Mouse (Mus musculus) forebrain, embryonic 14.5 days (tissue): ENCODE measurements at regions not wholly inside any gene's neighbourhood (a gene's known extent, or its start where the extent isn't known, plus 50 kb on each side); places are given as distances from the start of the nearest gene placed in this dataset.
"Not testable (repeated sequence)": the region's sequence is repeated elsewhere in the genome, so short reads cannot be mapped to it uniquely, and the experiment has no call there.

Experiments used
- ATAC-seq: fragments of 200-750 bp; cut with Nextera tagmentation; 2 replicates; pipeline ENCODE4 v1.8.0; 2017; ENCODE audit warnings: mild to moderate bottlenecking, moderate library complexity
- DNase-seq: peaks from one replicate; pipeline ENCODE4 v3.0.0-alpha.2; 2015; ENCODE audit warnings: low spot score
- H3K27ac ChIP-seq: fragments of 300-500 bp; sonication (generic); 2 replicates; pipeline ENCODE4 v1.5.1; 2014; ENCODE audit warnings: low read depth, mild to moderate bottlenecking, control low read depth, low read length, moderate library complexity
- H3K27me3 ChIP-seq: fragments of 300-500 bp; sonication (generic); replicated peaks from 2 replicates; pipeline ENCODE4 v1.6.1; 2014; ENCODE audit warnings: low read length, control low read depth, mixed read lengths; ENCODE audit not compliant: control insufficient read depth, insufficient read depth
- H3K36me3 ChIP-seq: fragments of 300-500 bp; sonication (generic); 2 replicates; pipeline ENCODE4 v1.6.1; 2014; ENCODE audit warnings: low read length, control low read depth; ENCODE audit not compliant: control insufficient read depth, insufficient read depth
- H3K4me1 ChIP-seq: fragments of 300-500 bp; sonication (generic); 2 replicates; pipeline ENCODE4 v1.6.1; 2014; ENCODE audit warnings: antibody characterized with exemption, low read length, control low read depth; ENCODE audit not compliant: control insufficient read depth, insufficient read depth
- H3K4me2 ChIP-seq: fragments of 300-500 bp; sonication (generic); 2 replicates; pipeline ENCODE4 v1.6.1; 2014; ENCODE audit warnings: mild to moderate bottlenecking, control low read depth, low read length
- H3K4me3 ChIP-seq: fragments of 300-500 bp; sonication (generic); 2 replicates; pipeline ENCODE4 v1.5.1; 2014; ENCODE audit warnings: low read depth, low read length, control low read depth
- H3K9ac ChIP-seq: fragments of 300-500 bp; sonication (generic); 2 replicates; pipeline ENCODE4 v1.6.1; 2014; ENCODE audit warnings: mild to moderate bottlenecking, low read length, control low read depth, moderate library complexity
- H3K9me3 ChIP-seq: fragments of 300-500 bp; sonication (generic); replicated peaks from 2 replicates; pipeline ENCODE4 v1.6.1; 2016; ENCODE audit warnings: low read length, control low read depth, mixed read lengths; ENCODE audit not compliant: control insufficient read depth
- WGBS: fragments of 180-500 bp; shearing (Covaris S2); extraction: QIAGEN DNeasy Blood & Tissue Kit; methylation state at CpG from one replicate; pipeline ENCODE4 v1.1.7; 2014; 5-methylcytosine and 5-hydroxymethylcytosine counted together

DNA sequence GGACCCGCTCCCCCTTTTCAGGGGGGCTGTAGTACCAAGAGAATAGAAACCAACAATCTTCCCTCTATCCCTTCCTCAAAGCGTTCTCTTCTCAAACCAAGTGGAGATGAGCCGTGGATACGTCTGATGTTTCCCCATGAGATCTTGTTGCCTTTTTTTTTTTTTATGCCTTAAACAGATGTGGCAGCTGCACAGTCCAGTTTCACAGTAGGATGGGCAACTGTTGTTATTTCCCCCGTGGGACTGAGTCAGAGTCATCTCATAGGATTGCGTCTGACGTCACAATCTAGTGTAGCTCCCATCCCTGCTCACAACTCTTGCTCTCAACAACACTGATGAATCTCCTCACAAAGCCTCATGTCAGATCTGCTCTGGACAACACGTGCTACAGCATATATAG, 148.7 kb upstream of the Trpc7 start:
- ATAC-seq (no peak), DNase-seq (no peak)
- Histone ChIP-seq H3K27me3 (no peaks in the 10 kb centered on the region), H3K4me3 (no peak overlapping the region), H3K9ac (no peak overlapping the region), H3K27ac (no peak overlapping the region), H3K9me3 (no peaks in the 10 kb centered on the region), H3K4me1 (no peaks in the 10 kb centered on the region), H3K4me2 (no peak overlapping the region), H3K36me3 (no peaks in the 10 kb centered on the region)
- WGBS, result 89% methylated on average over 8 of the region's 8 CpGs

DNA sequence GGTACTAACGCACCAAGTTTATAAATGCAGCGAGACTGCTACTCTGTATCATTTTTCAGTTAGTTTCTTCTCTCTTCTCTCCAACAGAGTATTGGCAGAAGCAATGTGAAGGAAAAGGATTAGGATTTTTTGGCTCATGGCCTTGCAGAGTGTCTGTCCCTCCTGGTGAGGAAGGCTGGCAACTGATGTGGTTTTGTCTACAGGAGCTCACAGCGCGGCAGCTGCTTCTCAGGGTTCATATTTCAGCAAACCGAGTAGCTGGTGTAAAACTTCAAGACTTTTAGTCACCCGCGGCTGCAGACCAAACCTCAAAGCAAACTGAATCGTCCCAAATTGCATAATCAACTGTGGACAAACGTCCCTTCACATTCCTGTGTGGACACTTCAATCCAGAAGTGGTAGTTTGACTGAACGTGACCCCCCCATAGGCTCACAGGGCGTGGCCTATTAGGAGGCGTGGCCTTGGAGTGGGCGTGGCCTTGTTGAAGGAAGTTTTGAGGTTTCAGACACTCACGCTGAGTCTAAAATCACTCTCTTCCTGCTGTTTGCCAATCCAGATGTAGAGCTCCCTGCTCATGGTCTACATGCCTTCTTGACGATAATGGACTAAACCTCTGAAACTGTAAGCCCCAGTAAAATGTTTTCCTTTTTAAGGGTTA, 147.7 kb upstream of the Trpc7 start:
- no peaks in the 10 kb centered on the region for H3K27me3 ChIP-seq
- H3K27ac ChIP-seq, result no peak overlapping the region
- no peak for ATAC-seq
- no peaks in the 10 kb centered on the region for H3K36me3 ChIP-seq
- no peak overlapping the region for H3K4me3 ChIP-seq
- WGBS, result 83% methylated on average over 15 of the region's 15 CpGs
- peak; percentile 15 for DNase-seq
- H3K9me3 ChIP-seq, result no peaks in the 10 kb centered on the region
- no peak overlapping the region for H3K9ac ChIP-seq
- H3K4me2 ChIP-seq, result no peak overlapping the region
- H3K4me1 ChIP-seq, result no peaks in the 10 kb centered on the region

DNA sequence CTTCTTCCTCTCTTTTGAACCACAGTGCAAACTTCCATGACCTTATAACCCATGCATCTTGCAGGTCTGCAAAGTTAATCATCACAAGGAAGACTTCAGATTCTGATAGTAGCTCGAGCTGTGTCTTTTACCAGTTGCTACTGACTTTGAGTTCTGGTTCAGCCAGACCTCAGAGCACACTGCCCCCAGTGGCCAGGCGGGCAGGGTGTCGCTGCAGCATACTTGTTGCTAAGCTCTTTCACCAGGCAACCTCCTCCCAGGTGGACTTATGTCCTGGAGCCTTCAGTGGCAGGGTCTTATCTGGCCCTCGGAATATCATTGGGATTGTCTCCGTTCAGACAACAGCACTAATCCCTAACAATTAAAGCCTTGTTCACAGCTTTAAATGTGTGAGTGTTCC, 146.7 kb upstream of the Trpc7 start:
- no peaks in the 10 kb centered on the region for H3K27me3 ChIP-seq
- H3K4me2 ChIP-seq, result no peak overlapping the region
- no peak overlapping the region for H3K4me3 ChIP-seq
- H3K9ac ChIP-seq, result no peak overlapping the region
- H3K9me3 ChIP-seq, result no peaks in the 10 kb centered on the region
- H3K27ac ChIP-seq, result no peak overlapping the region
- H3K4me1 ChIP-seq, result no peaks in the 10 kb centered on the region
- no peak for ATAC-seq
- no peak for DNase-seq
- WGBS, result 61% methylated on average over 5 of the region's 5 CpGs
- H3K36me3 ChIP-seq, result no peaks in the 10 kb centered on the region

DNA sequence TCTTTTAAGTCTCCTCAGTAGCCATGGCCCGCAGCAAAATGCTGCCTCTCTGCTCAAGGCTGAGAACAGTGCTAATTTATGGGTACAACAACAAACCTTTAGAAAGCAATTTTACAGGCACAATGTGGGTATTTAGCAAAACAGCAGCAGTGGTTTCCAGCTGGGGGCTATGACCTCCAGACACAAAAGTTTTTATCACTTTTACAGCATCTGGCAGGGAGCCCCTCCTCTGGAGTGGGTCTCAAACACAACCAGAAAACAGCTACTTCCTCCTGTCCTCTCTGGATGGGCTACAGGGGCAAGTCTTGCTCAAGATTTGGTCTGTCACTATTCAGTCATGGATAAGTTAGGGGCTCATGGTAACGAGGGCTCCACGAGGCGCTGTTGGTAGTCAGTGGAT, 137.1 kb upstream of the Trpc7 start:
- WGBS, result 74% methylated on average over 4 of the region's 4 CpGs
- H3K4me3 ChIP-seq, result no peak overlapping the region

DNA sequence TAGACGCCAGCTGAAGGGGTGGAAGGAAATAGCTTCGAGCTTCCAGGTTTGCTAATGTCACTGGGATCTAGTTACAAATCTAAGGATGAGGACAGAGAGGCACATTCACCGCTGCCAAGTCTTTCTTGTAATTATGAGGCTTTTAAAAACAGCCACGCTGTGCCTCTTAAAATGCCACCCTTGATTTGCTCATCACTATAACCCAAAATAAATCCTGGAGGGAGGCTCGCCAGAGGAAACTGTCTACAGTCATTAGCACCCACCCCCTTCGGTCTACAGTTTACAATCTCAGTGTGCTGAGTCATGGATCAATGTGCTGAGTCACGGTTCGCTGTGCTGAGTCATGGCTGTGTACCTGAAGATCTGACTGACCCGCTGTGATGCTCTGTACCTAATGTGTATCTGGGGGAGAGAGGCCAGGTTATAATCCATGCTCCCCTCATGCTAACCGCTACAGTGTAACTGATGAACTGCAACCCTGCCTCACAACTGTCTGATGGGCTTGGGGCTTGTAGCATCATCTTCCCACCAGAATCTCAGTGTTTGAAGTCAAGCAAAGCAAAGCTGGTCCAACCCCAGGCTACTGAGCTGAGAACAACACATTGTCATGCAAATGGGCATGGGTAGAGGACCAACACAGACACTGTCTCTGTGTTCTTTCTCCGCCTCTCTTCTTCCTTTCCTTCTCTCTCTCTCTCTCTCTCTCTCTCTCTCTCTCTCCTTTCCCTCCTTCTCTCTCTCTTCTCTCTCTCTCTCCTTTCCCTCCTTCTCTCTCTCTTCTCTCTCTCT, 122.0 kb upstream of the Trpc7 start:
- Histone ChIP-seq H3K36me3 (no peaks in the 10 kb centered on the region), H3K9ac (no peak overlapping the region), H3K4me3 (no peak overlapping the region), H3K4me1 (no peaks in the 10 kb centered on the region), H3K9me3 (no peaks in the 10 kb centered on the region), H3K27me3 (no peaks in the 10 kb centered on the region), H3K27ac (no peak overlapping the region), H3K4me2 (no peak overlapping the region)
- whole genome bisulfite sequencing, result 74% methylated on average over 11 of the region's 11 CpGs
- DNase-seq, result no peak
- no peak for ATAC-seq

More for the DNA sequence above, 137.1 kb upstream of the Trpc7 start:
- no peaks in the 10 kb centered on the region for H3K27me3 ChIP-seq
- DNase-seq, result no peak
- no peak overlapping the region for H3K27ac ChIP-seq
- H3K4me2 ChIP-seq, result no peak overlapping the region
- ATAC-seq, result no peak
- no peaks in the 10 kb centered on the region for H3K9me3 ChIP-seq
- no peaks in the 10 kb centered on the region for H3K4me1 ChIP-seq
- no peak overlapping the region for H3K9ac ChIP-seq
- no peaks in the 10 kb centered on the region for H3K36me3 ChIP-seq

DNA sequence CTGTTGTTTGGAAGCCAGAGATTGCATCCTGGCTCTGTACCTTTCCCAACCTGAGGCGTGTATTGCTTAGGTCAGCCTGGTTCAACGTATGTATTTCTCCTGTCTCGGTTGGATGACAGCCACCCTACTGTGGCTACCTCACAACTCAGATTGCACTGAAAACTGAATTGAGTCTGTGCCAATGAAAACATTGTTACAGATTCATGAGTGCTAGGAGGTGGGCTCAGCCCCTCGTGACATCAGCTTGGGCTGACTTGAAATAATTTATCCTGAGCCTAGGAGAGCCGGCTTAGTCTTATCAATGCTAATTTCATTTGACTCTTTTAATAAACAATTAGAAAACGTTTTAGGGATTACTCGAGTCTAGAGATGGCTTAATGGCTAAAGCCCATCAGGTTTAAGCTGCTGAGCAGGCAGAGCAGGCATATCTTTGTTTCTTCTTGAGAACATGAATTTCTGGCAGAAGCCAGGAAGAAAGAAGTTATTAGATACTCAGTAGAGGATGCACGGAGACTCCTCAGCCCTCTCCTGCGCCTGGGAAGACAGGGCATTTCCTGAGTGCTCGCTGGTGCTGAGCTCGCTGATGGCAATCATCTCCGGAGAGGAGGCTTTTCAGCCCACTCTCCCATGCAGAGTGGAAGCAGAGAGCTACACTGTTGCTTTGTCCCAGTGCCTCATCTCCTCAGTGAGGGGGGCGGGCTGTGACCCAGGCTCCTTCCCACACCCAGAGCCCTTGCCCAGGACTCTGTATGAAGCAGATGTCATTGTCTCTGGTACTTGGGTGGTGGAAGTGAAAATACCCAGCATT, 120.9 kb upstream of the Trpc7 start:
- 48% methylated on average over 13 of the region's 13 CpGs for WGBS
- Histone ChIP-seq H3K4me1 (no peaks in the 10 kb centered on the region), H3K36me3 (no peaks in the 10 kb centered on the region), H3K4me3 (no peak overlapping the region), H3K9ac (no peak overlapping the region), H3K4me2 (no peak overlapping the region), H3K27ac (no peak overlapping the region; the same call in 1 of the 2 replicates), H3K9me3 (no peaks in the 10 kb centered on the region), H3K27me3 (no peaks in the 10 kb centered on the region)
- DNase-seq (peak; percentile 39), ATAC-seq (no peak)

DNA sequence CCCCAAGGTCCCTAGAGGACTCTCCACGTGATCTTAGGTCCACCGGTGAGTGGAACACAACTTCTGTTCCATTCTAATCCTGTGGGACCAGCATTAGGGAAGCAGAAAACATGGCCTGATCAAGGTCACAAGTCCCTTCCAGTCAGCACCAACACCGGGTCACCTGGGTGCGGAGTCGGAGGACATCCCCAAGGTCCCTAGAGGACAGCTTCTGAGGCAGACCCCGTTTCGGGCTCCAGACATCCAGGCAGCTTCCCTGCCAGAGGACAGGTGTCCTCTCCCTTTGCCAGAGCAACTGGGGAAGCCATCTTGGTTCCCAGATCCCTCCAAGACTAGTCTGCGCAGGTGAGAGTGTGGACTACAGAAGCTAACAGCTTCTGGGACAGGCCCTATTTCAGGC, 111.4 kb upstream of the Trpc7 start:
- not testable (repeated sequence) for H3K27ac ChIP-seq, H3K9ac ChIP-seq, H3K4me3 ChIP-seq, H3K36me3 ChIP-seq, ATAC-seq, H3K27me3 ChIP-seq, H3K9me3 ChIP-seq, H3K4me1 ChIP-seq, DNase-seq, H3K4me2 ChIP-seq
- WGBS, result 96% methylated on average over 8 of the region's 8 CpGs

DNA sequence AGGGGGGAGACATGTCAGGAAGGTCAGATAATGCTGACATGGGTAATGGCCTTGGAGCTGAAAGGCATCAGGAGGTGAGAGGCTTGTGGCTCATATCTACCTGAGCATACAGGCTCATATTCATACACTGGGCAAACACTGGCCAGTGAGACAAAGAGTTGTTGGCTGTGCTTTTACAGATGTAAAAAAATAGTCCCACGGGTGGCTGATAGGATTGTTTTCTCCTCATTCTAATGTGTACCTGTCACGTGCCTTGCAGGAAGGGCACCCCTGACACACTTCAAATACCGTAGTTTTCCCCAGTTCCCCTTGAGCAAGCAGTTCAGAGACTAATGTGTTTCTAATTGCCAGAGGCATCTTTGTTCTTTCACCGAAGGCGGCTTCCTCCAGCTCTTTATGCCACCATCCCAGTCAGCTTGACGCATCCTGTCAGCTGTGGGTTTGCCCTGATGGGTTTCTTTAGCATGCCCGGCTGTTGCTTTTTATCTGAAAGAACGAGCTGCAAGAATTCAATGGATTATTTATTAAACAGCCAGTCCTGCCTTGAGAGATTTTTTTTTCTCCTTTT, 107.9 kb upstream of the Trpc7 start:
- Histone ChIP-seq H3K4me3 (no peak overlapping the region), H3K27me3 (no peaks in the 10 kb centered on the region), H3K9me3 (no peaks in the 10 kb centered on the region), H3K4me1 (peaks cover 3% of the 10 kb centered on the region), H3K36me3 (no peaks in the 10 kb centered on the region), H3K9ac (no peak overlapping the region), H3K4me2 (no peak overlapping the region), H3K27ac (peak overlapping the region; percentile 59)
- WGBS, result 6% methylated on average over 8 of the region's 8 CpGs
- DNase-seq, result peak; percentile 74
- peak; percentile 58; the same call in 1 of the 2 replicates for ATAC-seq
